Mouse (Mus musculus): ENCODE data around the gene Gcnt1. TPM values are rescaled to one million over a fixed set of nuclear protein-coding genes. Genes with fewer than 3 reads are reported as not detected.
A peak's percentile ranks its signal among the peaks of the same experiment; 100 is the strongest.

Gcnt1 gene
- total and polyA plus RNA-seq, 3 experiments: 0.22 TPM; not detected in 2

DNA sequence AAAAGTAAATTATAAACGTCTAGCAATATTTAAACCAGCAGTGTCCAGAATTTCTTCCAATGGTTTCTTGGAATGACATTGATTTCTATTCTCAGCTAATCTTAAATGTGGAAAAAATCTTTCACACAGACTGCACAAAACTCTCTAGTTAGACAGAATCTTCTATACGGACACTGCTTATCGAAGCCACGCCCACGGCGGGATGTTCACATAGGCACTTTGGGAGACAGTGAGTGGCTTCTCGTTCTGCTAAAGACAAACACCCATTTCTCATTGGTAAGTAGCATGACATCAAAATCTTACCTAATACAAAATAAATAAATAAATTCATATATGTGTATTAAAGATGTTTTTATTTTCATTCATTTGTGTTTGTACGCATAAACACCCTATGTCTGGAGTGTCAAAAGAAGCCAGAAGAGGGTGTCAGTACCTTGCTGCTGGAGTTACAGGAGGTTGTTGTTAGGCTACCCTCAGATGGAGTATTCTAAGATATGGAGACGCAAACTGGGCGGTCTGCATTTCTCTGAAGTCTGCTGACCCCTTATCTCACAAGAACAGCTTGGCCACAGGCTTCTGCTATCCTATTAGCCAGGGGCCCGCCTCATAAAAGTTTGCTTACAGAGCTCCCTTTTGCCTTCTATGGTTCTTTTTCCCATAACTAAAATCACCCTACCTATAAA is 49.5 kb downstream of the Gcnt1 start (continued):
- no peak; the same call in 1 of the 2 replicates for TF ChIP-seq MAFK (IDR thresholded peaks at IDR 0.05; ENCODE audit: borderline replicate concordance, low read depth, low read length)
- TF ChIP-seq MAZ (IDR thresholded peaks at IDR 0.05; ENCODE audit: low read depth, low read length): no peak
- no peak for TF ChIP-seq MAX (IDR thresholded peaks at IDR 0.05; ENCODE audit: low read length)
- no peak for TF ChIP-seq SMC3 (IDR thresholded peaks at IDR 0.05; ENCODE audit: low read depth, low read length)
- TF ChIP-seq RAD21 (IDR thresholded peaks at IDR 0.05; ENCODE audit: low read depth, low read length): no peak
- TF ChIP-seq POLR2AphosphoS5 (IDR thresholded peaks at IDR 0.05; ENCODE audit: borderline replicate concordance, low read depth, low read length): no peak
- no peak for TF ChIP-seq ZNF384 (IDR thresholded peaks at IDR 0.05; ENCODE audit: low read depth, low read length)
- no peak for TF ChIP-seq POLR2AphosphoS2 (IDR thresholded peaks at IDR 0.05; ENCODE audit: low read length)
- peak; percentile 97 for TF ChIP-seq TAL1 (IDR thresholded peaks at IDR 0.05; ENCODE audit: low read length)
- peak; percentile 33; the same call in 1 of the 2 replicates for TF ChIP-seq SIN3A (IDR thresholded peaks at IDR 0.05; ENCODE audit: low read length)
- peak; percentile 93 for TF ChIP-seq TCF12 (IDR thresholded peaks at IDR 0.05; ENCODE audit: low read depth, low read length)

DNA sequence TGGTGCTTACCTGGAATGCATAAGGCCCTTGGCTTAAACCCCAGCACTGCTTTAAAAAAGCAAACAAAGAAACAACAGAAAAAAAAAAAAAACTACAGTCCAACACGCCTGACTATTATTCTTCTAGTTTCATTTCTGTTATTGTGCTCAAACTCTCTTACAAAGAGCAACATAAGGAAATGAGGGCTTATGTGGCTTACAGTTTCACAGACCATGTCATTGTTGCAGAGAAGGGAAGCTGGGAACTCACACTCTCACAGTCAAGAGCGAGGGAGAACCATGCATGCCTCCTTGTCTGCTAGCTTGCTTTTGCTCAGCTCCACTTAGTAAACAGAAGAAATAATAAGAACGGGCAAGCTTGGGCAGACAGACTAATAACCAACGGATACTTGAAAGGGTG is 52.9 kb downstream of the Gcnt1 start:
- H3K9ac ChIP-seq (ENCODE audit: control insufficient read depth, low read depth, low read length, poor library complexity, severe bottlenecking): no peak overlapping the region
- H3K4me3 ChIP-seq (ENCODE audit: control insufficient read depth in 1 of 2, insufficient read depth in 1 of 2, low read depth in 2 of 2, low read length in 2 of 2): no peak overlapping the region
- no peak overlapping the region for H3K27ac ChIP-seq (ENCODE audit: control insufficient read depth, low read depth, low read length)
- no peak for DNase-seq (ENCODE audit: low read depth, low spot score)
- TF ChIP-seq MAZ (IDR thresholded peaks at IDR 0.05; ENCODE audit: low read depth, low read length): no peak
- TF ChIP-seq CHD1 (IDR thresholded peaks at IDR 0.05; ENCODE audit: low read depth, low read length): no peak
- TF ChIP-seq ZC3H11A (IDR thresholded peaks at IDR 0.05; ENCODE audit: low read depth, low read length): no peak
- TF ChIP-seq MYC (IDR thresholded peaks at IDR 0.05; ENCODE audit: low read depth, low read length): no peak
- H3K9me3 ChIP-seq (replicated peaks; ENCODE audit: insufficient read depth, low read length): no peaks in the 10 kb centered on the region
- peaks cover 0 to 18% of the 10 kb centered on the region in 2 experiments; a peak in 2 of 4 replicates for H3K36me3 ChIP-seq (ENCODE audit: control insufficient read depth in 1 of 2, insufficient read depth in 2 of 2, low read length in 2 of 2)
- H3K79me2 ChIP-seq (ENCODE audit: control insufficient read depth, insufficient read depth, low read length, poor library complexity): no peaks in the 10 kb centered on the region
- H3K27me3 ChIP-seq (ENCODE audit: control insufficient read depth in 1 of 2, insufficient read depth in 2 of 2, low read length in 2 of 2): no peaks in the 10 kb centered on the region
- H3K4me1 ChIP-seq (ENCODE audit: control insufficient read depth in 1 of 2, insufficient read depth in 2 of 2, low read length in 2 of 2): peaks cover 9 to 26% of the 10 kb centered on the region in 2 experiments

DNA sequence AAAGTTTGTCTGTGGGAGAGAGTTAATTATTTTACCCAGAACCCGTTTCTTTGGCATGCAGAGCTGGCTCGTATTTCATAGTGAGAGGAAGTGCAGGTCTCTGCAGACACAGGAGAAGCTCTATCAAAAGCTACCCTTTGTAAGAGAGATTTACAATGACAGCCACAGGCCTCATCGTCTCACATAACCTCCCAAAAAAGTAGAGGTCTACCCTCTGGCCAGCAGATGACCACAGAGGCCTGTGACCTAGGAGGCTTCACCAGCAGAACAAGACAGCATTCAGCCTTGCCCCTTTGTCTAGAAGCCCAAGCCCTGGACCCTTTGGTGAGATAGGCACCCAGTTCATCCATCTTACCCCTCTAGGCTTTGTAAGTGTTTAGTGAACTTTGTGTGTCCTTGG is 53.9 kb downstream of the Gcnt1 start:
- Histone ChIP-seq H3K4me1 (ENCODE audit: control insufficient read depth in 1 of 2, insufficient read depth in 2 of 2, low read length in 2 of 2) (peaks cover 6 to 18% of the 10 kb centered on the region in 2 experiments), H3K4me3 (ENCODE audit: control insufficient read depth in 1 of 2, insufficient read depth in 1 of 2, low read depth in 2 of 2, low read length in 2 of 2) (peak overlapping the region in 1 of 2 experiments; percentile 32; a peak in 1 of 4 replicates), H3K79me2 (ENCODE audit: control insufficient read depth, insufficient read depth, low read length, poor library complexity) (no peaks in the 10 kb centered on the region), H3K27me3 (ENCODE audit: control insufficient read depth in 1 of 2, insufficient read depth in 2 of 2, low read length in 2 of 2) (no peaks in the 10 kb centered on the region), H3K9ac (ENCODE audit: control insufficient read depth, low read depth, low read length, poor library complexity, severe bottlenecking) (no peak overlapping the region), H3K36me3 (ENCODE audit: control insufficient read depth in 1 of 2, insufficient read depth in 2 of 2, low read length in 2 of 2) (peaks cover 0 to 11% of the 10 kb centered on the region in 2 experiments; a peak in 2 of 4 replicates), H3K9me3 (replicated peaks; ENCODE audit: insufficient read depth, low read length) (no peaks in the 10 kb centered on the region), H3K27ac (ENCODE audit: control insufficient read depth, low read depth, low read length) (no peak overlapping the region)
- peak; percentile 49 for DNase-seq (ENCODE audit: low read depth, low spot score)
- TF ChIP-seq ETS1 (IDR thresholded peaks at IDR 0.05; ENCODE audit: low read depth, low read length) (no peak), CTCF (IDR thresholded peaks at IDR 0.05 in 2 of 3, conservative IDR thresholded peaks at IDR 0.05 in 1 of 3; ENCODE audit: control insufficient read depth in 1 of 3, insufficient read depth in 1 of 3, low read depth in 2 of 3, low read length in 3 of 3, poor library complexity in 1 of 3, severe bottlenecking in 1 of 3) (no peak), MYC (IDR thresholded peaks at IDR 0.05; ENCODE audit: low read depth, low read length) (no peak), RCOR1 (IDR thresholded peaks at IDR 0.05; ENCODE audit: low read depth, low read length) (no peak), SIN3A (IDR thresholded peaks at IDR 0.05; ENCODE audit: low read length) (no peak), JUND (IDR thresholded peaks at IDR 0.05; ENCODE audit: low read depth, low read length) (no peak), RAD21 (IDR thresholded peaks at IDR 0.05; ENCODE audit: low read depth, low read length) (no peak), POLR2A (IDR thresholded peaks at IDR 0.05; ENCODE audit: control insufficient read depth in 1 of 2, insufficient read depth in 1 of 2, low read depth in 1 of 2, low read length in 2 of 2, poor library complexity in 1 of 2) (no peak), ZKSCAN1 (IDR thresholded peaks at IDR 0.05; ENCODE audit: low read depth, low read length) (no peak)
